Mouse (Mus musculus): Measurements from ENCODE around the gene Serpina1b.

- TF ChIP-seq POLR2A (IDR thresholded peaks at IDR 0.05; ENCODE audit: borderline replicate concordance, low read depth, low read length) (no peak), CTCF (IDR thresholded peaks at IDR 0.05; ENCODE audit: low read depth, low read length) (no peak)
Measured at GRCm38 (mm10) chr12:103687021-103687420, 143.2 kb downstream of the Serpina1b start.

All from bone marrow macrophage, adult 2 months (primary cell).